Mouse (Mus musculus) cerebellum, adult 2 months (tissue): ENCODE measurements at regions not wholly inside any gene's neighbourhood (a gene's known extent, or its start where the extent isn't known, plus 50 kb on each side); places are given as distances from the start of the nearest gene placed in this dataset.

Source experiments
- CTCF ChIP-seq: fragments of 200-500 bp; IDR thresholded peaks from 2 replicates; pipeline ENCODE4 v1.5.1; 2011; ENCODE audit warnings: low read depth, mild to moderate bottlenecking, control low read depth, low read length, moderate library complexity, borderline replicate concordance; ENCODE audit not compliant: insufficient read depth
- POLR2A ChIP-seq: fragments of 200-500 bp; IDR thresholded peaks from 2 replicates; pipeline ENCODE4 v1.6.1; 2011; ENCODE audit warnings: low read length, control low read depth, borderline replicate concordance; ENCODE audit not compliant: insufficient read depth

DNA sequence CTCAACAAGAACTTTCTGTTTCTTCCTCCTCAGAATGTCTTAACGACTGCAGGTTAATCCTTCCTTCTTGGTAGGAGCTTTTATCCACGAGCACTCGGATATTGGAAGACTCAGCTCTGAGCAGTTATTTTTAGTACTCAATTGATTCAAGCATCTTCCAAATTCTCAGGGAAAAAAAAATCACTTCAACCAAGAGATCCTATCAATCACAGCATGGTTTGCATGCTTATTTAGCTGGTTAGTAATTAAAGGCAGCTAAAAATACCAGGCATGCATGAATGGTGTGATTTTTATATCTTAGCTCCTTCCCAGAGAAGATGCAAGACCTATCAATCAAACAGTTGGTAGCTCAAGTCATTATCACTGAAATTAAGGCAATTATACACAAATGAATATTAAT, 759.9 kb upstream of the Apob start:
- TF ChIP-seq CTCF (no peak), POLR2A (no peak)
